Mouse (Mus musculus) midbrain, embryonic 14.5 days (tissue): ENCODE results near the gene Cactin. TPM values are rescaled to one million over a fixed set of nuclear protein-coding genes. Genes with fewer than 3 reads are reported as not detected.

Source experiments
- ATAC-seq: fragments of 200-750 bp; cut with Nextera tagmentation; 2 replicates; pipeline ENCODE4 v1.8.0; 2017; ENCODE audit warnings: moderate number of reproducible peaks, moderate library complexity; ENCODE audit not compliant: low FRiP score, low TSS enrichment
- DNase-seq: peaks from one replicate; pipeline ENCODE4 v3.0.0-alpha.2; 2015
- H3K27ac ChIP-seq: fragments of 300-500 bp; sonication (generic); replicated peaks from 2 replicates; pipeline ENCODE4 v1.5.1; 2014; ENCODE audit warnings: mild to moderate bottlenecking, low read depth, low read length, moderate library complexity
- H3K27me3 ChIP-seq: fragments of 300-500 bp; sonication (generic); 2 replicates; pipeline ENCODE4 v1.6.1; 2014; ENCODE audit warnings: low read length, control low read depth, mixed read lengths; ENCODE audit not compliant: control insufficient read depth, insufficient read depth
- H3K36me3 ChIP-seq: fragments of 300-500 bp; sonication (generic); 2 replicates; pipeline ENCODE4 v1.6.1; 2014; ENCODE audit warnings: low read length, control low read depth; ENCODE audit not compliant: control insufficient read depth, insufficient read depth
- H3K4me1 ChIP-seq: fragments of 300-500 bp; sonication (generic); 2 replicates; pipeline ENCODE4 v1.6.1; 2014; ENCODE audit warnings: mild to moderate bottlenecking, antibody characterized with exemption, low read length, control low read depth; ENCODE audit not compliant: control insufficient read depth, insufficient read depth
- H3K4me2 ChIP-seq: fragments of 300-500 bp; sonication (generic); 2 replicates; pipeline ENCODE4 v1.6.1; 2014; ENCODE audit warnings: mild to moderate bottlenecking, low read length, moderate library complexity
- H3K4me3 ChIP-seq: fragments of 300-500 bp; sonication (generic); replicated peaks from 2 replicates; pipeline ENCODE4 v1.5.1; 2014; ENCODE audit warnings: low read depth, low read length
- H3K9ac ChIP-seq: fragments of 300-500 bp; sonication (generic); replicated peaks from 2 replicates; pipeline ENCODE4 v1.6.1; 2014; ENCODE audit warnings: mild to moderate bottlenecking, low read length, moderate library complexity
- H3K9me3 ChIP-seq: fragments of 300-500 bp; sonication (generic); 2 replicates; pipeline ENCODE4 v1.6.1; 2016; ENCODE audit warnings: low read length, control low read depth, mixed read lengths; ENCODE audit not compliant: control insufficient read depth
- WGBS: fragments of 180-500 bp; shearing (Covaris S2); extraction: QIAGEN DNeasy Blood & Tissue Kit; methylation state at CpG from one replicate; pipeline ENCODE4 v1.1.7; 2014; 5-methylcytosine and 5-hydroxymethylcytosine counted together
- polyA plus RNA-seq: library from polyadenylated mRNA; unstranded; fragments of >200 nt; fragmentation: Nextera tagmentation; extraction: Ambion mirVana; gene quantifications from 2 replicates; pipeline ENCODE4 v1.2.1, GENCODE M21; 2014

Gene Cactin
- polyA plus RNA-seq, 1 experiment from 2014 or later: 22.8 TPM

- H3K9ac ChIP-seq: no peak overlapping the region
- WGBS: 80% methylated on average over 6 of the region's 6 CpGs
- no peaks in the 10 kb centered on the region for H3K9me3 ChIP-seq
- H3K4me1 ChIP-seq: peaks cover 3% of the 10 kb centered on the region
- H3K27me3 ChIP-seq: no peaks in the 10 kb centered on the region
- no peak overlapping the region for H3K4me2 ChIP-seq
- DNase-seq (no peak), ATAC-seq (no peak)
- peaks cover 58% of the 10 kb centered on the region for H3K36me3 ChIP-seq
- H3K27ac ChIP-seq: no peak overlapping the region
- H3K4me3 ChIP-seq: no peak overlapping the region
Measured at GRCm38 (mm10) chr10:81326858-81327257, 6.0 kb downstream of the Cactin start.

GRCm38 (mm10) chr10:81327959-81328358, 7.1 kb downstream of the Cactin start:
- Histone ChIP-seq H3K9ac (no peak overlapping the region), H3K9me3 (no peaks in the 10 kb centered on the region), H3K4me3 (no peak overlapping the region), H3K4me2 (no peak overlapping the region), H3K4me1 (no peaks in the 10 kb centered on the region), H3K27ac (no peak overlapping the region), H3K36me3 (peaks cover 52% of the 10 kb centered on the region), H3K27me3 (peaks cover 4% of the 10 kb centered on the region; the same call in 1 of the 2 replicates)
- WGBS: 62% methylated on average over 2 of the region's 2 CpGs
- no peak for DNase-seq
- no peak for ATAC-seq

- no peak within 1 kb of the TSS; the same call in 1 of the 2 replicates for H3K27ac ChIP-seq
- H3K27me3 ChIP-seq: peaks cover 8% of the 10 kb centered on the region; the same call in 1 of the 2 replicates
- no peaks in the 10 kb centered on the region for H3K9me3 ChIP-seq
- H3K36me3 ChIP-seq: peaks cover 47% of the 10 kb centered on the region
- ATAC-seq: no peak
- no peak within 1 kb of the TSS; the same call in 1 of the 2 replicates for H3K9ac ChIP-seq
- WGBS: 18% methylated on average over 10 of the region's 10 CpGs
- H3K4me3 ChIP-seq: no peak within 1 kb of the TSS
- no peak for DNase-seq
- H3K4me1 ChIP-seq: no peaks in the 10 kb centered on the region
- H3K4me2 ChIP-seq: no peak within 1 kb of the TSS
Measured at GRCm38 (mm10) chr10:81328386-81328785, 7.5 kb downstream of the Cactin start, which contains the start of gene Tbxa2r. Gene Tbxa2r, plus strand, starts transcription at chr10:81328731.

- H3K27ac ChIP-seq: no peak overlapping the region
Measured at GRCm38 (mm10) chr10:81329194-81329975, 8.5 kb downstream of the Cactin start.

GRCm38 (mm10) chr10:81330007-81330406, 9.1 kb downstream of the Cactin start:
- no peak for DNase-seq
- Histone ChIP-seq H3K27ac (no peak overlapping the region), H3K4me2 (no peak overlapping the region), H3K9me3 (no peaks in the 10 kb centered on the region), H3K27me3 (peaks cover 13% of the 10 kb centered on the region; the same call in 1 of the 2 replicates), H3K4me3 (no peak overlapping the region), H3K4me1 (no peaks in the 10 kb centered on the region), H3K9ac (no peak overlapping the region), H3K36me3 (peaks cover 31% of the 10 kb centered on the region)
- WGBS: 64% methylated on average over 4 of the region's 4 CpGs
- no peak for ATAC-seq

More at GRCm38 (mm10) chr10:81329194-81329975, 8.5 kb downstream of the Cactin start:
- Histone ChIP-seq H3K27me3 (peaks cover 10% of the 10 kb centered on the region; the same call in 1 of the 2 replicates), H3K4me2 (no peak overlapping the region), H3K9me3 (no peaks in the 10 kb centered on the region), H3K36me3 (peaks cover 37% of the 10 kb centered on the region), H3K4me1 (no peaks in the 10 kb centered on the region), H3K9ac (no peak overlapping the region; the same call in 1 of the 2 replicates), H3K4me3 (no peak overlapping the region)
- ATAC-seq (no peak), DNase-seq (no peak)
- 77% methylated on average over 10 of the region's 10 CpGs for WGBS

GRCm38 (mm10) chr10:81332277-81332676, 11.4 kb downstream of the Cactin start:
- H3K27ac ChIP-seq: no peak overlapping the region
- peaks cover 8% of the 10 kb centered on the region; the same call in 1 of the 2 replicates for H3K36me3 ChIP-seq
- no peak overlapping the region for H3K4me2 ChIP-seq
- no peaks in the 10 kb centered on the region for H3K9me3 ChIP-seq
- H3K27me3 ChIP-seq: peaks cover 13% of the 10 kb centered on the region; the same call in 1 of the 2 replicates
- DNase-seq (no peak), ATAC-seq (no peak)
- 12% methylated on average over 29 of the region's 29 CpGs for WGBS
- H3K9ac ChIP-seq: no peak overlapping the region
- H3K4me3 ChIP-seq: no peak overlapping the region
- H3K4me1 ChIP-seq: no peaks in the 10 kb centered on the region

GRCm38 (mm10) chr10:81334324-81334723, 13.4 kb downstream of the Cactin start:
- H3K4me3 ChIP-seq: no peak overlapping the region
- no peaks in the 10 kb centered on the region for H3K36me3 ChIP-seq
- no peak for ATAC-seq
- no peaks in the 10 kb centered on the region for H3K4me1 ChIP-seq
- no peaks in the 10 kb centered on the region for H3K9me3 ChIP-seq
- no peak overlapping the region for H3K4me2 ChIP-seq
- no peak for DNase-seq
- H3K27ac ChIP-seq: no peak overlapping the region
- H3K9ac ChIP-seq: no peak overlapping the region
- 54% methylated on average over 11 of the region's 11 CpGs for WGBS
- H3K27me3 ChIP-seq: peaks cover 13% of the 10 kb centered on the region; the same call in 1 of the 2 replicates

- H3K4me1 ChIP-seq: no peaks in the 10 kb centered on the region
- H3K4me3 ChIP-seq: no peak overlapping the region
- H3K27ac ChIP-seq: no peak overlapping the region
- DNase-seq: no peak
- no peaks in the 10 kb centered on the region for H3K9me3 ChIP-seq
- no peak overlapping the region for H3K4me2 ChIP-seq
- 34% methylated on average over 19 of the region's 19 CpGs for WGBS
- H3K9ac ChIP-seq: no peak overlapping the region
- H3K27me3 ChIP-seq: peaks cover 13% of the 10 kb centered on the region; the same call in 1 of the 2 replicates
- H3K36me3 ChIP-seq: no peaks in the 10 kb centered on the region
- ATAC-seq: no peak
Measured at GRCm38 (mm10) chr10:81335393-81336340, 14.8 kb downstream of the Cactin start.
